Mouse (Mus musculus): Measurements from ENCODE around the gene Lman1l. TPM values are rescaled to one million over a fixed set of nuclear protein-coding genes. Genes with fewer than 3 reads are reported as not detected.

Gene Lman1l
- polyA plus RNA-seq, 1 experiment from 2014 or later, result not detected

GRCm38 (mm10) chr9:57565741-57566221, 54.8 kb downstream of the Lman1l start:
- Histone ChIP-seq H3K4me3 (ENCODE audit: low read depth, low read length) (no peak overlapping the region), H3K27ac (ENCODE audit: low read depth, low read length) (no peak overlapping the region), H3K9me3 (ENCODE audit: control insufficient read depth, low read length) (no peaks in the 10 kb centered on the region), H3K9ac (ENCODE audit: low read length) (no peak overlapping the region), H3K4me2 (ENCODE audit: low read depth) (no peak overlapping the region), H3K27me3 (ENCODE audit: control insufficient read depth, insufficient read depth, low read length) (no peaks in the 10 kb centered on the region), H3K36me3 (ENCODE audit: control insufficient read depth, insufficient read depth, low read length) (peaks cover 5% of the 10 kb centered on the region), H3K4me1 (ENCODE audit: control insufficient read depth, insufficient read depth, low read length) (peaks cover 10% of the 10 kb centered on the region; the same call in 1 of the 2 replicates)
- peak; percentile 32 for DNase-seq (ENCODE audit: low spot score)
- WGBS, result 54% methylated on average over 10 of the region's 10 CpGs
- no peak for ATAC-seq (ENCODE audit: insufficient read depth, low FRiP score, low TSS enrichment)

GRCm38 (mm10) chr9:57564609-57565008, 56.0 kb downstream of the Lman1l start:
- WGBS, result 88% methylated on average over 6 of the region's 6 CpGs
- no peak for ATAC-seq (ENCODE audit: insufficient read depth, low FRiP score, low TSS enrichment)

GRCm38 (mm10) chr9:57562896-57563372, 57.6 kb downstream of the Lman1l start:
- Histone ChIP-seq H3K4me1 (ENCODE audit: control insufficient read depth, insufficient read depth, low read length) (peaks cover 10% of the 10 kb centered on the region; the same call in 1 of the 2 replicates), H3K36me3 (ENCODE audit: control insufficient read depth, insufficient read depth, low read length) (no peaks in the 10 kb centered on the region), H3K27me3 (ENCODE audit: control insufficient read depth, insufficient read depth, low read length) (no peaks in the 10 kb centered on the region), H3K4me2 (ENCODE audit: low read depth) (no peak overlapping the region), H3K9me3 (ENCODE audit: control insufficient read depth, low read length) (no peaks in the 10 kb centered on the region), H3K4me3 (ENCODE audit: low read depth, low read length) (no peak overlapping the region), H3K27ac (ENCODE audit: low read depth, low read length) (no peak overlapping the region), H3K9ac (ENCODE audit: low read length) (no peak overlapping the region)
- 68% methylated on average over 4 of the region's 4 CpGs for WGBS
- DNase-seq (ENCODE audit: low spot score) (no peak), ATAC-seq (ENCODE audit: insufficient read depth, low FRiP score, low TSS enrichment) (no peak)

More at GRCm38 (mm10) chr9:57564609-57565008, 56.0 kb downstream of the Lman1l start:
- Histone ChIP-seq H3K4me2 (ENCODE audit: low read depth) (no peak overlapping the region), H3K36me3 (ENCODE audit: control insufficient read depth, insufficient read depth, low read length) (peaks cover 5% of the 10 kb centered on the region), H3K9me3 (ENCODE audit: control insufficient read depth, low read length) (no peaks in the 10 kb centered on the region), H3K4me3 (ENCODE audit: low read depth, low read length) (no peak overlapping the region), H3K27me3 (ENCODE audit: control insufficient read depth, insufficient read depth, low read length) (no peaks in the 10 kb centered on the region), H3K9ac (ENCODE audit: low read length) (no peak overlapping the region), H3K4me1 (ENCODE audit: control insufficient read depth, insufficient read depth, low read length) (peaks cover 10% of the 10 kb centered on the region; the same call in 1 of the 2 replicates), H3K27ac (ENCODE audit: low read depth, low read length) (no peak overlapping the region)
- DNase-seq (ENCODE audit: low spot score), result no peak

GRCm38 (mm10) chr9:57561711-57562099, 58.9 kb downstream of the Lman1l start:
- peak overlapping the region; percentile 74 for H3K4me2 ChIP-seq (ENCODE audit: low read depth)
- DNase-seq (ENCODE audit: low spot score) (no peak), ATAC-seq (ENCODE audit: insufficient read depth, low FRiP score, low TSS enrichment) (no peak)
- no peak overlapping the region for H3K9ac ChIP-seq (ENCODE audit: low read length)
- peak overlapping the region; percentile 52 for H3K4me3 ChIP-seq (ENCODE audit: low read depth, low read length)
- no peaks in the 10 kb centered on the region for H3K9me3 ChIP-seq (ENCODE audit: control insufficient read depth, low read length)
- peaks cover 10% of the 10 kb centered on the region; the same call in 1 of the 2 replicates for H3K4me1 ChIP-seq (ENCODE audit: control insufficient read depth, insufficient read depth, low read length)
- 80% methylated on average over 13 of the region's 13 CpGs for WGBS
- H3K36me3 ChIP-seq (ENCODE audit: control insufficient read depth, insufficient read depth, low read length), result no peaks in the 10 kb centered on the region
- H3K27ac ChIP-seq (ENCODE audit: low read depth, low read length), result no peak overlapping the region
- no peaks in the 10 kb centered on the region for H3K27me3 ChIP-seq (ENCODE audit: control insufficient read depth, insufficient read depth, low read length)

GRCm38 (mm10) chr9:57560861-57561710, 59.5 kb downstream of the Lman1l start, which contains the start of gene Scamp2:
Gene Scamp2 (plus strand): TSS chr9:57560943.
- WGBS, result under 1% methylated on average over 37 of the region's 37 CpGs
- H3K27ac ChIP-seq (ENCODE audit: low read depth, low read length), result peak within 1 kb of the TSS; percentile 54; the same call in 1 of the 2 replicates
- no peaks in the 10 kb centered on the region for H3K9me3 ChIP-seq (ENCODE audit: control insufficient read depth, low read length)

GRCm38 (mm10) chr9:57560263-57560662, 60.3 kb downstream of the Lman1l start:
- DNase-seq (ENCODE audit: low spot score) (no peak), ATAC-seq (ENCODE audit: insufficient read depth, low FRiP score, low TSS enrichment) (no peak)
- Histone ChIP-seq H3K27me3 (ENCODE audit: control insufficient read depth, insufficient read depth, low read length) (no peaks in the 10 kb centered on the region), H3K36me3 (ENCODE audit: control insufficient read depth, insufficient read depth, low read length) (no peaks in the 10 kb centered on the region), H3K4me3 (ENCODE audit: low read depth, low read length) (peak overlapping the region; percentile 52), H3K4me2 (ENCODE audit: low read depth) (peak overlapping the region; percentile 74), H3K4me1 (ENCODE audit: control insufficient read depth, insufficient read depth, low read length) (peaks cover 10% of the 10 kb centered on the region; the same call in 1 of the 2 replicates), H3K9me3 (ENCODE audit: control insufficient read depth, low read length) (no peaks in the 10 kb centered on the region), H3K9ac (ENCODE audit: low read length) (peak overlapping the region; percentile 57), H3K27ac (ENCODE audit: low read depth, low read length) (peak overlapping the region; percentile 54; the same call in 1 of the 2 replicates)
- 29% methylated on average over 7 of the region's 7 CpGs for WGBS

More at GRCm38 (mm10) chr9:57560861-57561710, 59.5 kb downstream of the Lman1l start, which contains the start of gene Scamp2:
- Histone ChIP-seq H3K4me3 (ENCODE audit: low read depth, low read length) (peak within 1 kb of the TSS; percentile 52), H3K9ac (ENCODE audit: low read length) (peak within 1 kb of the TSS; percentile 57), H3K4me1 (ENCODE audit: control insufficient read depth, insufficient read depth, low read length) (peaks cover 10% of the 10 kb centered on the region; the same call in 1 of the 2 replicates), H3K36me3 (ENCODE audit: control insufficient read depth, insufficient read depth, low read length) (no peaks in the 10 kb centered on the region), H3K4me2 (ENCODE audit: low read depth) (peak within 1 kb of the TSS; percentile 74), H3K27me3 (ENCODE audit: control insufficient read depth, insufficient read depth, low read length) (no peaks in the 10 kb centered on the region)
- ATAC-seq (ENCODE audit: insufficient read depth, low FRiP score, low TSS enrichment) (peak; percentile 100), DNase-seq (ENCODE audit: low spot score) (peak; percentile 95)

- 81% methylated on average over 2 of the region's 2 CpGs for WGBS
- no peaks in the 10 kb centered on the region for H3K9me3 ChIP-seq (ENCODE audit: control insufficient read depth, low read length)
- no peak overlapping the region for H3K4me3 ChIP-seq (ENCODE audit: low read depth, low read length)
- H3K27me3 ChIP-seq (ENCODE audit: control insufficient read depth, insufficient read depth, low read length), result no peaks in the 10 kb centered on the region
- peaks cover 10% of the 10 kb centered on the region; the same call in 1 of the 2 replicates for H3K4me1 ChIP-seq (ENCODE audit: control insufficient read depth, insufficient read depth, low read length)
- no peaks in the 10 kb centered on the region for H3K36me3 ChIP-seq (ENCODE audit: control insufficient read depth, insufficient read depth, low read length)
- no peak for ATAC-seq (ENCODE audit: insufficient read depth, low FRiP score, low TSS enrichment)
- H3K4me2 ChIP-seq (ENCODE audit: low read depth), result no peak overlapping the region
- H3K9ac ChIP-seq (ENCODE audit: low read length), result no peak overlapping the region
- no peak for DNase-seq (ENCODE audit: low spot score)
- no peak overlapping the region for H3K27ac ChIP-seq (ENCODE audit: low read depth, low read length)
Observed at GRCm38 (mm10) chr9:57559568-57559967, 61.0 kb downstream of the Lman1l start.

GRCm38 (mm10) chr9:57558625-57559024, 61.9 kb downstream of the Lman1l start:
- H3K9me3 ChIP-seq (ENCODE audit: control insufficient read depth, low read length), result no peaks in the 10 kb centered on the region
- peaks cover 10% of the 10 kb centered on the region; the same call in 1 of the 2 replicates for H3K4me1 ChIP-seq (ENCODE audit: control insufficient read depth, insufficient read depth, low read length)
- no peak overlapping the region for H3K27ac ChIP-seq (ENCODE audit: low read depth, low read length)
- no peak for ATAC-seq (ENCODE audit: insufficient read depth, low FRiP score, low TSS enrichment)
- no peak for DNase-seq (ENCODE audit: low spot score)
- no peak overlapping the region for H3K4me2 ChIP-seq (ENCODE audit: low read depth)
- no peak overlapping the region for H3K4me3 ChIP-seq (ENCODE audit: low read depth, low read length)
- H3K9ac ChIP-seq (ENCODE audit: low read length), result no peak overlapping the region
- no peaks in the 10 kb centered on the region for H3K36me3 ChIP-seq (ENCODE audit: control insufficient read depth, insufficient read depth, low read length)
- 89% methylated on average over 4 of the region's 4 CpGs for WGBS
- no peaks in the 10 kb centered on the region for H3K27me3 ChIP-seq (ENCODE audit: control insufficient read depth, insufficient read depth, low read length)

Data from neural tube, embryonic 11.5 days (tissue).